Mouse (Mus musculus) embryonic facial prominence, embryonic 13.5 days (tissue): ENCODE results near the gene Impdh1. TPM values are rescaled to one million over a fixed set of nuclear protein-coding genes. Genes with fewer than 3 reads are reported as not detected.
"Not testable (repeated sequence)": the region's sequence is repeated elsewhere in the genome, so short reads cannot be mapped to it uniquely, and the experiment has no call there.

Source experiments
- ATAC-seq: fragments of 200-750 bp; cut with Nextera tagmentation; 2 replicates; pipeline ENCODE4 v1.8.0; 2017; ENCODE audit warnings: low read depth; ENCODE audit not compliant: insufficient number of reproducible peaks, insufficient read depth, low FRiP score, low TSS enrichment
- H3K27ac ChIP-seq: fragments of 300-500 bp; sonication (generic); 2 replicates; pipeline ENCODE4 v1.5.1; 2015; ENCODE audit warnings: moderate library complexity, mild to moderate bottlenecking, inconsistent platforms
- H3K27me3 ChIP-seq: fragments of 300-500 bp; sonication (generic); 2 replicates; pipeline ENCODE4 v1.6.1; 2015; ENCODE audit warnings: mild to moderate bottlenecking, inconsistent platforms
- H3K36me3 ChIP-seq: fragments of 300-500 bp; sonication (generic); 2 replicates; pipeline ENCODE4 v1.6.1; 2015; ENCODE audit warnings: mild to moderate bottlenecking, inconsistent platforms
- H3K4me1 ChIP-seq: fragments of 300-500 bp; sonication (generic); 2 replicates; pipeline ENCODE4 v1.6.1; 2015; ENCODE audit warnings: inconsistent platforms
- H3K4me2 ChIP-seq: fragments of 300-500 bp; sonication (generic); 2 replicates; pipeline ENCODE4 v1.6.1; 2015; ENCODE audit warnings: moderate library complexity, mild to moderate bottlenecking, inconsistent platforms
- H3K4me3 ChIP-seq: fragments of 300-500 bp; sonication (generic); 2 replicates; pipeline ENCODE4 v1.5.1; 2015; ENCODE audit warnings: mild to moderate bottlenecking, inconsistent platforms
- H3K9ac ChIP-seq: fragments of 300-500 bp; sonication (generic); 2 replicates; pipeline ENCODE4 v1.6.1; 2015; ENCODE audit warnings: mild to moderate bottlenecking, inconsistent platforms
- H3K9me3 ChIP-seq: fragments of 300-500 bp; sonication (generic); 2 replicates; pipeline ENCODE4 v1.6.1; 2016; ENCODE audit warnings: inconsistent platforms
- WGBS: fragments of 180-500 bp; shearing (Covaris S2); methylation state at CpG from one replicate; pipeline ENCODE4 v1.1.7; 2015; ENCODE audit warnings: mixed read lengths; 5-methylcytosine and 5-hydroxymethylcytosine counted together
- polyA plus RNA-seq: library from polyadenylated mRNA; unstranded; fragments of >200 nt; fragmentation: Nextera tagmentation; extraction: Ambion mirVana; gene quantifications from 2 replicates; pipeline ENCODE4 v1.2.1, GENCODE M21; 2015

Impdh1 gene
- polyA plus RNA-seq, 1 experiment from 2014 or later, result 39.5 TPM

- Histone ChIP-seq H3K9me3 (no peaks in the 10 kb centered on the region), H3K27ac (no peak overlapping the region), H3K4me3 (no peak overlapping the region), H3K4me1 (no peaks in the 10 kb centered on the region), H3K9ac (no peak overlapping the region), H3K4me2 (no peak overlapping the region), H3K27me3 (no peaks in the 10 kb centered on the region), H3K36me3 (no peaks in the 10 kb centered on the region)
- WGBS, result 34% methylated on average over 2 of the region's 2 CpGs
- no peak for ATAC-seq
Observed at GRCm38 (mm10) chr6:29240806-29241205, 24.6 kb upstream of the Impdh1 start.

GRCm38 (mm10) chr6:29234272-29234671 lies 18.1 kb upstream of the Impdh1 start:
- Histone ChIP-seq H3K9ac (no peak overlapping the region), H3K4me3 (no peak overlapping the region), H3K27ac (no peak overlapping the region), H3K4me1 (no peaks in the 10 kb centered on the region), H3K27me3 (no peaks in the 10 kb centered on the region), H3K9me3 (no peaks in the 10 kb centered on the region), H3K36me3 (no peaks in the 10 kb centered on the region), H3K4me2 (no peak overlapping the region)
- WGBS, result 43% methylated on average over 8 of the region's 8 CpGs
- no peak for ATAC-seq

- Histone ChIP-seq H3K27me3 (no peaks in the 10 kb centered on the region), H3K36me3 (no peaks in the 10 kb centered on the region), H3K4me2 (no peak overlapping the region), H3K4me3 (no peak overlapping the region), H3K9me3 (no peaks in the 10 kb centered on the region), H3K4me1 (no peaks in the 10 kb centered on the region), H3K27ac (no peak overlapping the region), H3K9ac (no peak overlapping the region)
- 57% methylated on average over 3 of the region's 3 CpGs for WGBS
- no peak for ATAC-seq
Observed at GRCm38 (mm10) chr6:29233710-29234109, 17.5 kb upstream of the Impdh1 start.

GRCm38 (mm10) chr6:29232321-29232720 lies 16.2 kb upstream of the Impdh1 start:
- no peaks in the 10 kb centered on the region for H3K4me1 ChIP-seq
- no peak overlapping the region for H3K4me2 ChIP-seq
- H3K27ac ChIP-seq, result no peak overlapping the region
- no peaks in the 10 kb centered on the region for H3K36me3 ChIP-seq
- no peak for ATAC-seq
- WGBS, result 60% methylated on average over 6 of the region's 6 CpGs
- no peak overlapping the region for H3K4me3 ChIP-seq
- no peaks in the 10 kb centered on the region for H3K27me3 ChIP-seq
- no peak overlapping the region for H3K9ac ChIP-seq
- H3K9me3 ChIP-seq, result no peaks in the 10 kb centered on the region

DNA sequence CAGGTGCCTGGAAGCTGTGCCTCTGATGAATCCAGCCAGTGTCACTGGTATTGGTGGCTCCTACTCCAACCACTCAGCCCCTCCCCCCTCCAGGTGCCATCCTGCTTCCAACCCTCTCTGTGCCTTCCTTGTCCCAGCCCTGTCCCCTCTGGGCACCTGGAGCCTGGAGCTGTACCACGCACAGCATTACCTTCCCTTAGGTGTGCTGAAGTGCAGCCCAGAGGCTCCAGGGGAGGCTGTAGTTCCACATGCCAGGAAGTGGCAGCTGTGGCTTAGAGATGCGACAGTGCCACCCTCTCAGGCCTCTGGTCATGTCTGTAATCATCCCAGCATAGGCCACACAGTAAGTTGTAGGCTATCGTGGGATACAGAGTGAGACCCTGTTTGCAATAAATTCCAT lies 15.6 kb upstream of the Impdh1 start:
- Histone ChIP-seq H3K36me3 (no peaks in the 10 kb centered on the region), H3K9me3 (no peaks in the 10 kb centered on the region), H3K4me3 (no peak overlapping the region), H3K27me3 (no peaks in the 10 kb centered on the region), H3K27ac (no peak overlapping the region), H3K4me1 (no peaks in the 10 kb centered on the region), H3K4me2 (no peak overlapping the region), H3K9ac (no peak overlapping the region)
- ATAC-seq, result no peak
- 58% methylated on average over 3 of the region's 3 CpGs for WGBS

DNA sequence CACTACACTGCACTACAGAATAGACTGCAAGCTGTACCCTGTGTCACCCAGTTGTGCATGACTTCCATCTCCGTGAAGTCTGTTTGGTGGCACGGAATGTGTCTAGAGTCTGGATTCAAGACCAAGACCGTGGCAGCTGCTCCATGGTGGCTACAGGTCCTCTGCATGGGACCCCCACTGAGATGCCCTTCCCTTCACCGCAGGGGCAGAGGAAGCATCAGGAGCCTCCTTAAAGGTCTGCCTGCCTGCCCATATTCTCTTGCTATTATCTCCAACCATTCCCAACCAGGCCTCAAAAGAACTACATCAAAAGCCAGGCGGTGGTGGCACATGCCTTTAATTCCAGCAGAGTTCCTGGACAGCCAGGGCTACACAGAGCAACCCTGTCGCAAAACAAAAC lies 14.2 kb upstream of the Impdh1 start:
- Histone ChIP-seq H3K4me3 (no peak overlapping the region), H3K36me3 (no peaks in the 10 kb centered on the region), H3K4me1 (no peaks in the 10 kb centered on the region), H3K9ac (no peak overlapping the region), H3K27me3 (no peaks in the 10 kb centered on the region), H3K27ac (no peak overlapping the region), H3K9me3 (no peaks in the 10 kb centered on the region), H3K4me2 (no peak overlapping the region)
- no peak for ATAC-seq
- 70% methylated on average over 6 of the region's 6 CpGs for WGBS

GRCm38 (mm10) chr6:29229265-29229913 lies 13.2 kb upstream of the Impdh1 start:
- 83% methylated on average over 6 of the region's 6 CpGs for WGBS
- Histone ChIP-seq H3K9ac (no peak overlapping the region), H3K27ac (no peak overlapping the region), H3K4me1 (no peaks in the 10 kb centered on the region), H3K4me3 (no peak overlapping the region), H3K36me3 (no peaks in the 10 kb centered on the region), H3K9me3 (no peaks in the 10 kb centered on the region), H3K27me3 (no peaks in the 10 kb centered on the region), H3K4me2 (no peak overlapping the region)
- no peak for ATAC-seq

DNA sequence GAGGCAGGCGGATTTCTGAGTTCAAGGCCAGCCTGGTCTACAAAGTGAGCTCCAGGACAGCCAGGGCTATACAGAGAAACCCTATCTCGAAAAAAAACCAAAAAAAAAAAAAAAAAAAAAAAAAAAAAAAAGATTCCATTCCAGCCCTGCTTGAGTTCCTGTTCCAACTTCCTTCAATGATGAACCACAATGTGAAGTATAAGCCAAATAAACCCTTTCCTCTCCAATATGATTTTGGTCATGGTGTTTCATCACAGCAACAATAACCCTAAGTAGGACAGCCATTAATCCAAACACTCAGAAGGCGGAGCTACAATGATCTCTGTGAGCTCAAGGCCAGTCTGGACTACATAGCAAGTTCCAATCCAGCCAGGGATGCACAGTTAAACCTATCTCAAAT lies 1.6 kb upstream of the Impdh1 start:
- H3K36me3 ChIP-seq, H3K9ac ChIP-seq, H3K4me3 ChIP-seq, H3K27ac ChIP-seq, H3K4me2 ChIP-seq, ATAC-seq, H3K9me3 ChIP-seq: not testable (repeated sequence)
- 77% methylated on average over 3 of the region's 3 CpGs for WGBS
- H3K27me3 ChIP-seq, result peaks cover 35% of the 10 kb centered on the region
- peaks cover 18% of the 10 kb centered on the region for H3K4me1 ChIP-seq

DNA sequence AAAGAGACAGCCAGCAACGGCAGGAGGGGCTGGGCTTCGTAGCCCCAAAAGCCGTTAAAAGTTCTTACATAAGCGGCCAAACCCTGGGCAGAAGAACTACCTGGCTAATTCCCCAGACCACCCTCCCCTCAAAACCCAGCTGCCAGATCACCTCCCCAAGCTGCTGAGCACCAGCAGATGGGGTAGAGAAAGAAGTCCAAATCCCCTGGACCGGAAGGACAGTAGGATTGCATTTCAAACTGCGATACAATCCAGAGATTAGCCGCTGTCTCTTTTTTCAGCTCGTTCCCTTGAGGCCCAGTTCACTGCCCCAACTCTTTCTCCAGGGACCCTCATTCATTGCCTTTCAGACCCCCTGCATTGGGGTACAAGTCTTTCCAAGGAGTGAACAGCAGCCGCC lies 983 bp downstream of the Impdh1 start:
- H3K27ac ChIP-seq, result no peak overlapping the region
- H3K27me3 ChIP-seq, result peaks cover 35% of the 10 kb centered on the region
- WGBS, result 11% methylated on average over 9 of the region's 9 CpGs

DNA sequence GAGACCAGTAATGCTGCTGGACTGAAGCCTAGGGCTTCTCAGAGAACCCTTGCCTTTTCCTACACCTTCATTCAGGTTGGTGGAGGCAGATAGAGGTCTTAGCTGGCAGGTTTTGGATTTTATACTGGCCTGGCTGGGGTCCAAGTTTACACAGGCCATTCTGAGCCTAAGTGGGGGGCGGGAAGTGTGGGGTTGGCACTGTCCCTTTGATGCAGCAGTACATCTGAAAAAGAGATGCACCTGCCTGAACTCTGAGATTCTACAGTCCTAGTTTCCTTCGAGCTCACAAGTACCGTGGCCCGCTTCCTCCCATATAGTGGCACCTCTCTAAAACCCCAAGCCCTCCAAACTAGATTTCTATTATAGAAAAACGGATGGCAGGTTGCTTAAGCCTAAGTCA lies 1.4 kb downstream of the Impdh1 start:
- H3K27me3 ChIP-seq, result peaks cover 35% of the 10 kb centered on the region
- no peak overlapping the region for H3K9ac ChIP-seq
- WGBS, result 39% methylated on average over 5 of the region's 5 CpGs
- 0 out of 2 replicates have a peak overlapping the region, but pooled peaks have one; percentile 99 for H3K4me2 ChIP-seq
- H3K27ac ChIP-seq, result no peak overlapping the region
- H3K4me1 ChIP-seq, result peaks cover 37% of the 10 kb centered on the region
- no peak overlapping the region for H3K4me3 ChIP-seq
- no peaks in the 10 kb centered on the region for H3K9me3 ChIP-seq
- ATAC-seq, result no peak
- no peaks in the 10 kb centered on the region for H3K36me3 ChIP-seq

More for the DNA sequence above, 983 bp downstream of the Impdh1 start:
- H3K4me2 ChIP-seq, result peak overlapping the region; percentile 99
- ATAC-seq, result no peak
- peaks cover 36% of the 10 kb centered on the region for H3K4me1 ChIP-seq
- no peaks in the 10 kb centered on the region for H3K36me3 ChIP-seq
- peak overlapping the region; percentile 65 for H3K4me3 ChIP-seq
- H3K9ac ChIP-seq, result peak overlapping the region; percentile 75
- H3K9me3 ChIP-seq, result no peaks in the 10 kb centered on the region

GRCm38 (mm10) chr6:29214245-29214644 lies 1.9 kb downstream of the Impdh1 start:
- no peak for ATAC-seq
- WGBS, result 13% methylated on average over 1 of the region's 1 CpGs
- no peak overlapping the region for H3K27ac ChIP-seq
- no peaks in the 10 kb centered on the region for H3K36me3 ChIP-seq
- H3K9ac ChIP-seq, result no peak overlapping the region
- H3K4me3 ChIP-seq, result no peak overlapping the region
- H3K9me3 ChIP-seq, result no peaks in the 10 kb centered on the region
- H3K4me1 ChIP-seq, result peaks cover 37% of the 10 kb centered on the region
- no peak overlapping the region for H3K4me2 ChIP-seq
- peaks cover 35% of the 10 kb centered on the region for H3K27me3 ChIP-seq

- Histone ChIP-seq H3K27ac (no peak overlapping the region), H3K27me3 (peaks cover 35% of the 10 kb centered on the region), H3K4me2 (no peak overlapping the region), H3K4me3 (no peak overlapping the region), H3K9ac (no peak overlapping the region), H3K9me3 (no peaks in the 10 kb centered on the region), H3K36me3 (no peaks in the 10 kb centered on the region), H3K4me1 (peaks cover 37% of the 10 kb centered on the region)
- ATAC-seq, result no peak
- WGBS, result 56% methylated on average over 5 of the region's 5 CpGs
Observed at GRCm38 (mm10) chr6:29213436-29213835, 2.7 kb downstream of the Impdh1 start.
